Mouse (Mus musculus): ENCODE data around the gene Nop9. TPM values are rescaled to one million over a fixed set of nuclear protein-coding genes. Genes with fewer than 3 reads are reported as not detected.

The Nop9 gene
- polyA plus RNA-seq, 1 experiment from 2014 or later: 18.6 TPM

DNA sequence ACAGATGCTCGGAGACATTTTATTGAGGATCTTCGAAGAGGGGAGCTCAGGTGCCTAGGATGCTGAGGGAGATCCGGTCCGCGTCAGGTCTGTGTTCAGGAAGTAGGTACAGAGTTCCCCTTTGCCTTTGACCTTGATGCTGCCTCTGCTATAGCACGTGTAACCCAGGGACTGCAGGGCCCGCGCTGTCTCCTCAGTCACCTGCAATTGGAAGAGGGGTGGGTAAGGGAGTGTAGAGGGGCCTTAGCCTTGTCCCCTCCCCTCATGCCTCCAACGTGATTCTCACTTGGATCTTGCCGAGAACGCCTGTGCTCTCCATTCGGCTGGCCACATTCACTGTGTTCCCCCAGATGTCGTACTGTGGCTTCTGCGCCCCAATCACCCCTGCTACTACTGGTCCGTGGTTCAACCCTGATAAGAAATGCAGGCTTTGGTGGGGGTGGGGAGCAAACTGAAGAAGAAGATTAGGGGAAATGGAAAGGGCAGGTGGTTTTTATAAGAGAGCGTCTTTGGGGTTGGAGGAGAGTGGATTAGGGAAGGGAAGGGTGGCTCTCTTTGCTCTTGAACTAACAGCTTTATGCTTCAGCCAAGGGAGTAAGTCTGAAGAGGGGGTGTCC, 23.7 kb downstream of the Nop9 start:
- Histone ChIP-seq H3K9me3 (replicated peaks; ENCODE audit: control insufficient read depth, low read length) (no peaks in the 10 kb centered on the region), H3K9ac (ENCODE audit: low read depth, low read length) (no peak overlapping the region), H3K27ac (ENCODE audit: low read length) (no peak overlapping the region), H3K27me3 (ENCODE audit: control insufficient read depth, insufficient read depth, low read depth, low read length) (peaks cover 16% of the 10 kb centered on the region; the same call in 1 of the 2 replicates), H3K4me1 (ENCODE audit: control insufficient read depth, low read depth, low read length) (peaks cover 22% of the 10 kb centered on the region), H3K4me3 (ENCODE audit: low read depth, low read length) (no peak overlapping the region), H3K36me3 (ENCODE audit: control insufficient read depth, insufficient read depth) (no peaks in the 10 kb centered on the region), H3K4me2 (ENCODE audit: low read depth, low read length) (no peak overlapping the region)
- WGBS (ENCODE audit: insufficient replicate concordance): 29% methylated on average over 16 of the region's 16 CpGs
- peak; percentile 49 for ATAC-seq (ENCODE audit: low read depth)

- 49% methylated on average over 7 of the region's 7 CpGs for WGBS (ENCODE audit: insufficient replicate concordance)
- Histone ChIP-seq H3K4me2 (ENCODE audit: low read depth, low read length) (no peak overlapping the region), H3K4me3 (ENCODE audit: low read depth, low read length) (no peak overlapping the region), H3K36me3 (ENCODE audit: control insufficient read depth, insufficient read depth) (no peaks in the 10 kb centered on the region), H3K9me3 (replicated peaks; ENCODE audit: control insufficient read depth, low read length) (no peaks in the 10 kb centered on the region), H3K9ac (ENCODE audit: low read depth, low read length) (no peak overlapping the region), H3K27me3 (ENCODE audit: control insufficient read depth, insufficient read depth, low read depth, low read length) (peaks cover under 1% of the 10 kb centered on the region), H3K4me1 (ENCODE audit: control insufficient read depth, low read depth, low read length) (peaks cover 11% of the 10 kb centered on the region), H3K27ac (ENCODE audit: low read length) (no peak overlapping the region)
- ATAC-seq (ENCODE audit: low read depth): no peak
Measured at GRCm38 (mm10) chr14:55776711-55777110, 31.2 kb downstream of the Nop9 start.

- no peak overlapping the region for H3K4me3 ChIP-seq (ENCODE audit: low read depth, low read length)
- H3K36me3 ChIP-seq (ENCODE audit: control insufficient read depth, insufficient read depth): no peaks in the 10 kb centered on the region
- H3K27ac ChIP-seq (ENCODE audit: low read length): no peak overlapping the region
- H3K9ac ChIP-seq (ENCODE audit: low read depth, low read length): no peak overlapping the region
- no peaks in the 10 kb centered on the region for H3K9me3 ChIP-seq (replicated peaks; ENCODE audit: control insufficient read depth, low read length)
- H3K4me1 ChIP-seq (ENCODE audit: control insufficient read depth, low read depth, low read length): peaks cover 11% of the 10 kb centered on the region
- no peak overlapping the region for H3K4me2 ChIP-seq (ENCODE audit: low read depth, low read length)
- no peak for ATAC-seq (ENCODE audit: low read depth)
- 18% methylated on average over 3 of the region's 3 CpGs for WGBS (ENCODE audit: insufficient replicate concordance)
- H3K27me3 ChIP-seq (ENCODE audit: control insufficient read depth, insufficient read depth, low read depth, low read length): peaks cover 6% of the 10 kb centered on the region
Measured at GRCm38 (mm10) chr14:55777176-55777575, 31.7 kb downstream of the Nop9 start.

- Histone ChIP-seq H3K36me3 (ENCODE audit: control insufficient read depth, insufficient read depth) (no peaks in the 10 kb centered on the region), H3K4me2 (ENCODE audit: low read depth, low read length) (no peak overlapping the region), H3K9ac (ENCODE audit: low read depth, low read length) (no peak overlapping the region), H3K27ac (ENCODE audit: low read length) (no peak overlapping the region), H3K4me3 (ENCODE audit: low read depth, low read length) (no peak overlapping the region), H3K27me3 (ENCODE audit: control insufficient read depth, insufficient read depth, low read depth, low read length) (peaks cover 12% of the 10 kb centered on the region), H3K4me1 (ENCODE audit: control insufficient read depth, low read depth, low read length) (peaks cover 11% of the 10 kb centered on the region), H3K9me3 (replicated peaks; ENCODE audit: control insufficient read depth, low read length) (no peaks in the 10 kb centered on the region)
- no peak for ATAC-seq (ENCODE audit: low read depth)
- whole genome bisulfite sequencing (ENCODE audit: insufficient replicate concordance): 77% methylated on average over 11 of the region's 11 CpGs
Measured at GRCm38 (mm10) chr14:55777806-55778205, 32.3 kb downstream of the Nop9 start.

GRCm38 (mm10) chr14:55778686-55779085, 33.2 kb downstream of the Nop9 start:
- ATAC-seq (ENCODE audit: low read depth): no peak
- WGBS (ENCODE audit: insufficient replicate concordance): 80% methylated on average over 15 of the region's 15 CpGs
- Histone ChIP-seq H3K27me3 (ENCODE audit: control insufficient read depth, insufficient read depth, low read depth, low read length) (peaks cover 21% of the 10 kb centered on the region), H3K4me1 (ENCODE audit: control insufficient read depth, low read depth, low read length) (peaks cover 11% of the 10 kb centered on the region), H3K4me3 (ENCODE audit: low read depth, low read length) (no peak overlapping the region), H3K4me2 (ENCODE audit: low read depth, low read length) (no peak overlapping the region), H3K27ac (ENCODE audit: low read length) (no peak overlapping the region), H3K9me3 (replicated peaks; ENCODE audit: control insufficient read depth, low read length) (no peaks in the 10 kb centered on the region), H3K9ac (ENCODE audit: low read depth, low read length) (no peak overlapping the region), H3K36me3 (ENCODE audit: control insufficient read depth, insufficient read depth) (no peaks in the 10 kb centered on the region)

- H3K4me2 ChIP-seq (ENCODE audit: low read depth, low read length): no peak overlapping the region
- H3K27ac ChIP-seq (ENCODE audit: low read length): no peak overlapping the region
- 64% methylated on average over 16 of the region's 16 CpGs for WGBS (ENCODE audit: insufficient replicate concordance)
- ATAC-seq (ENCODE audit: low read depth): no peak
- no peaks in the 10 kb centered on the region for H3K9me3 ChIP-seq (replicated peaks; ENCODE audit: control insufficient read depth, low read length)
- peaks cover 11% of the 10 kb centered on the region for H3K4me1 ChIP-seq (ENCODE audit: control insufficient read depth, low read depth, low read length)
- H3K9ac ChIP-seq (ENCODE audit: low read depth, low read length): no peak overlapping the region
- no peak overlapping the region for H3K4me3 ChIP-seq (ENCODE audit: low read depth, low read length)
- no peaks in the 10 kb centered on the region for H3K36me3 ChIP-seq (ENCODE audit: control insufficient read depth, insufficient read depth)
- H3K27me3 ChIP-seq (ENCODE audit: control insufficient read depth, insufficient read depth, low read depth, low read length): peaks cover 29% of the 10 kb centered on the region
Measured at GRCm38 (mm10) chr14:55779656-55780055, 34.2 kb downstream of the Nop9 start.

DNA sequence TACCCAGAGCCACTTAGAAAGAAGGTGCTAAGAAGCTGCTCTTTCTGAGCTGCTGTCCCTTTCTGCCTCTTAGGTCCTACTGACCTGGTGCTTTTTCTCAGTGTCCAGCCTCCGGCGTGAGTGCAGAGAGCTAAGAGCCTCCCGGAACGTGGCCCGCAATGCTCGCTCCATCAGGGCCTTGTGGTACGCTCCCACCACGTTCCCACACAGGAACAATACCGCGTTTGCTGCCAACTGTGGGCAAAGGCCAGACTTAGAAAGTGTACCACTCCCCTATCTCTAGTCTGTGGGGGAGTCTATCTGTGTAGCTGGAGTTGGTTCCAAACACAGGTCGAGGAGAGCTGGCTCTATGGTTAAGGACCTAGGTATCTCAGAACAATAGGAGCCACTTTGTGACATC, 35.2 kb downstream of the Nop9 start:
- no peak overlapping the region for H3K4me2 ChIP-seq (ENCODE audit: low read depth, low read length)
- peaks cover 29% of the 10 kb centered on the region for H3K27me3 ChIP-seq (ENCODE audit: control insufficient read depth, insufficient read depth, low read depth, low read length)
- no peaks in the 10 kb centered on the region for H3K9me3 ChIP-seq (replicated peaks; ENCODE audit: control insufficient read depth, low read length)
- H3K36me3 ChIP-seq (ENCODE audit: control insufficient read depth, insufficient read depth): no peaks in the 10 kb centered on the region
- ATAC-seq (ENCODE audit: low read depth): no peak
- WGBS (ENCODE audit: insufficient replicate concordance): 68% methylated on average over 11 of the region's 11 CpGs
- peaks cover 11% of the 10 kb centered on the region for H3K4me1 ChIP-seq (ENCODE audit: control insufficient read depth, low read depth, low read length)
- no peak overlapping the region for H3K9ac ChIP-seq (ENCODE audit: low read depth, low read length)
- no peak overlapping the region for H3K4me3 ChIP-seq (ENCODE audit: low read depth, low read length)
- H3K27ac ChIP-seq (ENCODE audit: low read length): no peak overlapping the region

- no peak for ATAC-seq (ENCODE audit: low read depth)
- Histone ChIP-seq H3K9me3 (replicated peaks; ENCODE audit: control insufficient read depth, low read length) (no peaks in the 10 kb centered on the region), H3K36me3 (ENCODE audit: control insufficient read depth, insufficient read depth) (no peaks in the 10 kb centered on the region), H3K9ac (ENCODE audit: low read depth, low read length) (no peak overlapping the region), H3K27ac (ENCODE audit: low read length) (no peak overlapping the region), H3K4me3 (ENCODE audit: low read depth, low read length) (no peak overlapping the region), H3K4me2 (ENCODE audit: low read depth, low read length) (no peak overlapping the region), H3K4me1 (ENCODE audit: control insufficient read depth, low read depth, low read length) (peaks cover 11% of the 10 kb centered on the region), H3K27me3 (ENCODE audit: control insufficient read depth, insufficient read depth, low read depth, low read length) (peaks cover 29% of the 10 kb centered on the region)
- WGBS (ENCODE audit: insufficient replicate concordance): 17% methylated on average over 14 of the region's 14 CpGs
Measured at GRCm38 (mm10) chr14:55781310-55781709, 35.8 kb downstream of the Nop9 start.

GRCm38 (mm10) chr14:55782361-55782960, 37.0 kb downstream of the Nop9 start:
- Histone ChIP-seq H3K4me1 (ENCODE audit: control insufficient read depth, low read depth, low read length) (peaks cover 2% of the 10 kb centered on the region), H3K27ac (ENCODE audit: low read length) (no peak overlapping the region), H3K9me3 (replicated peaks; ENCODE audit: control insufficient read depth, low read length) (no peaks in the 10 kb centered on the region), H3K36me3 (ENCODE audit: control insufficient read depth, insufficient read depth) (no peaks in the 10 kb centered on the region), H3K4me2 (ENCODE audit: low read depth, low read length) (peak overlapping the region; percentile 19; the same call in 1 of the 2 replicates), H3K9ac (ENCODE audit: low read depth, low read length) (no peak overlapping the region), H3K4me3 (ENCODE audit: low read depth, low read length) (peak overlapping the region; percentile 7; the same call in 1 of the 2 replicates), H3K27me3 (ENCODE audit: control insufficient read depth, insufficient read depth, low read depth, low read length) (peaks cover 29% of the 10 kb centered on the region)
- ATAC-seq (ENCODE audit: low read depth): no peak
- 47% methylated on average over 9 of the region's 9 CpGs for WGBS (ENCODE audit: insufficient replicate concordance)

Data from liver, embryonic 16.5 days (tissue).